Mouse (Mus musculus) hindbrain, embryonic 15.5 days (tissue): Measurements from ENCODE around the gene Frmpd4. TPM values are rescaled to one million over a fixed set of nuclear protein-coding genes. Genes with fewer than 3 reads are reported as not detected.

Experiments
- ATAC-seq: fragments of 200-750 bp; cut with Nextera tagmentation; 2 replicates; pipeline ENCODE4 v1.8.0; 2017; ENCODE audit warnings: low read depth, moderate number of reproducible peaks, moderate TSS enrichment; ENCODE audit not compliant: low FRiP score
- H3K27ac ChIP-seq: fragments of 300-500 bp; sonication (generic); replicated peaks from 2 replicates; pipeline ENCODE4 v1.5.1; 2015; ENCODE audit warnings: mild to moderate bottlenecking, inconsistent platforms
- H3K27me3 ChIP-seq: fragments of 300-500 bp; sonication (generic); 2 replicates; pipeline ENCODE4 v1.6.1; 2015; ENCODE audit warnings: control low read depth, inconsistent platforms
- H3K36me3 ChIP-seq: fragments of 300-500 bp; sonication (generic); 2 replicates; pipeline ENCODE4 v1.6.1; 2015; ENCODE audit warnings: control low read depth, inconsistent platforms
- H3K4me1 ChIP-seq: fragments of 300-500 bp; sonication (generic); replicated peaks from 2 replicates; pipeline ENCODE4 v1.6.1; 2015; ENCODE audit warnings: control low read depth, inconsistent platforms
- H3K4me2 ChIP-seq: fragments of 300-500 bp; sonication (generic); 2 replicates; pipeline ENCODE4 v1.6.1; 2015; ENCODE audit warnings: moderate library complexity, mild to moderate bottlenecking, inconsistent platforms
- H3K4me3 ChIP-seq: fragments of 300-500 bp; sonication (generic); 2 replicates; pipeline ENCODE4 v1.5.1; 2015; ENCODE audit warnings: mild to moderate bottlenecking, inconsistent platforms
- H3K9ac ChIP-seq: fragments of 300-500 bp; sonication (generic); 2 replicates; pipeline ENCODE4 v1.6.1; 2015; ENCODE audit warnings: inconsistent platforms
- H3K9me3 ChIP-seq: fragments of 300-500 bp; sonication (generic); 2 replicates; pipeline ENCODE4 v1.6.1; 2016; ENCODE audit warnings: control low read depth, inconsistent platforms
- WGBS: fragments of 180-500 bp; shearing (Covaris S2); methylation state at CpG from one replicate; pipeline ENCODE4 v1.1.7; 2015; 5-methylcytosine and 5-hydroxymethylcytosine counted together
- polyA plus RNA-seq: library from polyadenylated mRNA; unstranded; fragments of >200 nt; fragmentation: Nextera tagmentation; extraction: Ambion mirVana; gene quantifications from 2 replicates; pipeline ENCODE4 v1.2.1, GENCODE M21; 2015

Frmpd4 gene
- polyA plus RNA-seq: 1.5 and 1.7 TPM in 2 replicates

DNA sequence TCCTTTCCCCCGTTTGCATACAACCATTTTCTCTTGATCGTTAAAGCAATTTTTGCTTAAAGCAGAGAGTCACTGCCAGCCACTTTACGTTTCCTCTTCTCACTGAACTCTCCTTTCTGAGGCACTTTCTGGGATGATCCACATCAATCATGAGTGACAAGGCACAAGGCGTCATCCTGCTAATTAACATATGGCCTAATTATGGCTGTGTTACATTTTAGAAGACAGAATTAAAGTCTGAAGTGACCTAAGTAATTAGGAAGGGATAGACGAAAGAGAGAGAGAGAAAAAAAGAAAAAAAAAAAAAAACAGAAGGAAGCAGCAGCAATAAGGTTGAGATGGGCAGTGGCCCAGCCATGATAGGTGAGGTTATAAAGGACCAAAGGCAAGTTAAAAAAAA, at the start of gene Frmpd4:
TSS of gene Frmpd4 (minus strand) at position 101 of the 400 bp plus-strand sequence.
- no peaks in the 10 kb centered on the region for H3K9me3 ChIP-seq
- H3K4me1 ChIP-seq: no peaks in the 10 kb centered on the region
- H3K9ac ChIP-seq: no peak within 1 kb of the TSS
- H3K36me3 ChIP-seq: no peaks in the 10 kb centered on the region
- H3K27me3 ChIP-seq: 0 out of 2 replicates have a peak, but pooled peaks cover 4% of the 10 kb centered on the region
- 73% methylated on average over 5 of the region's 5 CpGs for WGBS
- H3K4me3 ChIP-seq: no peak within 1 kb of the TSS
- H3K27ac ChIP-seq: no peak within 1 kb of the TSS
- no peak for ATAC-seq
- no peak within 1 kb of the TSS for H3K4me2 ChIP-seq

DNA sequence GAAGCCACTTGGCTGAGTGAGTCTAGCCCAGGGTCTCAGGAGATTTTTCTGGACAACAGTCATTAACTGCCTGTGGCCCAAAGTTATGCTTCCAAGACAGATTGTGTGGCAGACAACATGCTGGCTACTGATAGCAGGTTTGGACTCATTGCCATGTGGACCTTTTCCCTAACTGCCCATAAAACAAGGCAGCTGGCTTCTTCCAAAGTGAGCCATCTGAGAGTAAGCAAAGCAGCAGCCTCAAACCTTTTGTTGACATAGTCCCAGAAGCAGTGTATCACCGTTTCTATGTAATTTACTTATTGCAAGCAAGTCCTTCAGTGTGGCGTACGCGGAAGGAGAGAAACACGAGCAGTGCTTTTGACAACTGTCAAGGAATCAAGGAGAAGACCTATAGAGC, 18.2 kb upstream of the Frmpd4 start:
- Histone ChIP-seq H3K4me1 (no peaks in the 10 kb centered on the region), H3K4me2 (no peak overlapping the region), H3K27ac (no peak overlapping the region), H3K4me3 (no peak overlapping the region), H3K9ac (no peak overlapping the region), H3K36me3 (no peaks in the 10 kb centered on the region), H3K27me3 (peaks cover 11% of the 10 kb centered on the region; the same call in 1 of the 2 replicates), H3K9me3 (no peaks in the 10 kb centered on the region)
- no peak for ATAC-seq
- WGBS: 71% methylated on average over 5 of the region's 5 CpGs

DNA sequence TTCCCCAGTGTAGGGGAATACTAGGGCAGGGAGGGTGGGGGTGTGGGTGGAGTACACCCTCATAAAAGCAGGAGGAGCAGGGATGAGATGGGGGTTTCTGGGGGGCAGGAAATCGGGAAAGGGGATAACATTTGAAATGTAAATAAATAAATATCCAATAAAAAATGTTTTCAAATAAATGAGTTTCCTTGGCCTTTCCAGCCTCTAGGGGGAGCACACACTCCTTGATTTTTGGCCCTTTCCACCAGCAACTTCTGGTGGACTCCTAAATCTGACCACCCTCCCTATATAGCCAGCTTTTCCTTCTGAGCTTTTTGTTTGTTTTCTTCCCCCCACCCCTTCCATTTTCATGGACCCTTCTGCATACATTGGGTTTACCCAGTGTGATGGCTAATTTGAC, 7.3 kb upstream of the Frmpd4 start:
- Histone ChIP-seq H3K9me3 (no peaks in the 10 kb centered on the region), H3K4me2 (no peak overlapping the region), H3K36me3 (no peaks in the 10 kb centered on the region), H3K9ac (no peak overlapping the region), H3K4me3 (no peak overlapping the region), H3K27ac (no peak overlapping the region), H3K27me3 (no peaks in the 10 kb centered on the region), H3K4me1 (no peaks in the 10 kb centered on the region)
- WGBS: 42% methylated on average over 1 of the region's 1 CpGs
- ATAC-seq: no peak

DNA sequence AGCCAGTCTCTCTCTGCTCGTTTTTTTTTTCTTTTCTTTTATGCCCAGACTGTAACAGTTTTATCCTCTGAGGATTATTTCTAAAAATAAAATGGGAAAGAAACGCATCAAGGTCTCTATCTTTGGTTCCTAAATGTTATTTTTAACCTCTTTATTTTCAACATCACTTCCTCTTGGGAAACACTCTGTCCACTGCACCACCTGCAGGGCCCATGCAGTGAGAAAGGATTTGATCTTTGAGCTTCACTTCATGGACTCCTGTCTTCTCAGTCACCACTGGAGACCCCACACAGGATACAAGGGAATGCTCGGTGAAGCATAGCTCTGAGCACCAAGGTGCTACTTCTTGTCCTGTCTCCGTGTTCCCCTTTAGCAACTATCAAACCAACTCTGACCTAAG, 5.2 kb downstream of the Frmpd4 start:
- no peak overlapping the region for H3K27ac ChIP-seq
- H3K36me3 ChIP-seq: no peaks in the 10 kb centered on the region
- H3K9me3 ChIP-seq: no peaks in the 10 kb centered on the region
- H3K4me2 ChIP-seq: no peak overlapping the region
- H3K27me3 ChIP-seq: 0 out of 2 replicates have a peak, but pooled peaks cover 4% of the 10 kb centered on the region
- no peak overlapping the region for H3K9ac ChIP-seq
- no peak overlapping the region for H3K4me3 ChIP-seq
- no peaks in the 10 kb centered on the region for H3K4me1 ChIP-seq
- 73% methylated on average over 4 of the region's 4 CpGs for WGBS
- ATAC-seq: no peak

DNA sequence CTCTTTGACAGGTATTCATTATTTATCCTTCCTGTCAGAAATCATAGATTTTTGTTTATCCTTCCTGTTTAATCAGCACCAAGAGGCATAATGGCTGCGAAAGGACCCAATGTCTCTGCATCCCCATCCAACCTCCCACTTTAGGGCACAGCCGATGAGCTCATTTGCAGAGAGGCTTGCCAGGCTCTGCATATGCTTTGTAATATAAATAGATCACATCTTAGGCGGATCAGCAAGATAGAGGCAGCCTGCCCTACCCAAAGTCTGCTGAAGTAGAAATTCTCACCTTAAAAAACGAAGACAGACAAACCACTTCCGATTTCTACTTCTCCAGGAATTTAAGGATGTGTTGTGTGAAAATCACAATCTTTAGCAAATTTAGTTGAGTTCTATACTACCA, 7.8 kb downstream of the Frmpd4 start:
- H3K9ac ChIP-seq: no peak overlapping the region
- 0 out of 2 replicates have a peak, but pooled peaks cover under 1% of the 10 kb centered on the region for H3K27me3 ChIP-seq
- WGBS: 85% methylated on average over 5 of the region's 5 CpGs
- no peak overlapping the region for H3K4me3 ChIP-seq
- ATAC-seq: no peak
- H3K27ac ChIP-seq: no peak overlapping the region
- H3K36me3 ChIP-seq: no peaks in the 10 kb centered on the region
- H3K4me2 ChIP-seq: no peak overlapping the region
- H3K9me3 ChIP-seq: no peaks in the 10 kb centered on the region
- H3K4me1 ChIP-seq: no peaks in the 10 kb centered on the region

DNA sequence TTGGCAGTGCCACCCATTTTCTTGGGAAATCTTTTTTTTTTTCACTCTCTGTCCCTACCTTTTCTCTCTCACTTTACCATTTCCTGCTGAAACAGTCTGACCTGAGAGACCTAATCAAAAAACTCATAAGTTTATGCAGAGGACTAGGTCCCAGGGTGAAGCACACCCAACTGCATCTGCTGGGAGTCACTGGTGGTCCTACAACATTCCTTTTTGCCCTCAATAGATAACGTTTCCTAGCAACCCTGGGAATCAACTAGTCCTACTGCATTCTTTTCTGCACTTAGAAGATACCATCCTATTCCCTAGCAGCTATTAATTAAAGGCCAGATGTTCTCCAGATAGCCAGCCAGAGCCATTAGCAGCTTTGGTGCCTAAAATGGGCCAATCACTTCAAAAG, 71.8 kb downstream of the Frmpd4 start:
- no peaks in the 10 kb centered on the region for H3K9me3 ChIP-seq
- H3K4me3 ChIP-seq: no peak overlapping the region
- no peaks in the 10 kb centered on the region for H3K36me3 ChIP-seq
- H3K4me1 ChIP-seq: no peaks in the 10 kb centered on the region
- no peak for ATAC-seq
- no peak overlapping the region for H3K9ac ChIP-seq
- H3K4me2 ChIP-seq: no peak overlapping the region
- WGBS: 83% methylated on average over 1 of the region's 1 CpGs
- no peak overlapping the region for H3K27ac ChIP-seq
- H3K27me3 ChIP-seq: no peaks in the 10 kb centered on the region

DNA sequence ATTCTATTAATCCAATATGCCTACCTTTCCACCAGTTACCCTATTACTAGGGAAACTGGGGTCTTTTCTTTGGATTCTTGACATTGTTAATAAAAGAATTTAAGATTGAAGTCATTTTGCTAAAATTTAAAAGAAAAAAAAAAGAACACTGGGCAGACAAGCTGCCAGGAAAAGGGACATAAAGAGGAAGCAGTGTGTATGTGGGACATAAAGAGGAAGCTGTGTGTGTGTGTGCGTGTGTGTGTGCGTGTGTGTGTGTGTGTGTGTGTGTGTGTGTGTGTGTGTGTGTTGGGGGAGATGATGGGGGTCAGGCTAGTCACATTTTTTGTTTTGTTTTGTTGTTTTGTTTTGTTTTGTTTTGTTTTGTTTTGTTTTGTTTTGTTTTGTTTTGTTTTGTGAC, 121.8 kb downstream of the Frmpd4 start:
- Histone ChIP-seq H3K9ac (no peak overlapping the region), H3K4me2 (no peak overlapping the region), H3K4me1 (no peaks in the 10 kb centered on the region), H3K27ac (no peak overlapping the region), H3K9me3 (no peaks in the 10 kb centered on the region), H3K27me3 (no peaks in the 10 kb centered on the region), H3K4me3 (no peak overlapping the region), H3K36me3 (no peaks in the 10 kb centered on the region)
- 84% methylated on average over 2 of the region's 2 CpGs for WGBS
- ATAC-seq: no peak

DNA sequence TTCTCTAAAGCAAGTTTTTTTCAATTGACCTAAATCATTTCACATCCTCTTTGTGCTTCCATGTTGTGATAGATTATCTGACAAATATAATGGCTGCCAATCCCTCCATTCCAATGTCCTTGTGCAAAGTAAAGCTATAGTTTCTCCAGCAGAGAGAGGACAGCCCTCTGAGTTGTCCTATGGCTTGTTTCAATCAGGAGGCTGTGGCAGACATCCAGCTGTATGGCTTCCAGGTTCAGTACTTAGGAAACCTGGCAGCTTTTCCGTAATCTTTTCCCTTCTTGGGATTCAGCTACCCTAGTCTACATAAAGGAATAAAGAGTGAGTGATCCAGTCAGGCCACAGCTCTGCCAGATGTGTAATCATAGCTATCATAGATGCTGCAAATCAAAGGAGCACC, 145.8 kb downstream of the Frmpd4 start:
- H3K36me3 ChIP-seq: no peaks in the 10 kb centered on the region
- WGBS: 65% methylated on average over 1 of the region's 1 CpGs
- H3K9me3 ChIP-seq: no peaks in the 10 kb centered on the region
- ATAC-seq: no peak
- no peak overlapping the region for H3K27ac ChIP-seq
- no peak overlapping the region for H3K4me3 ChIP-seq
- H3K4me2 ChIP-seq: no peak overlapping the region
- H3K4me1 ChIP-seq: no peaks in the 10 kb centered on the region
- H3K9ac ChIP-seq: no peak overlapping the region
- no peaks in the 10 kb centered on the region; the same call in 1 of the 2 replicates for H3K27me3 ChIP-seq

DNA sequence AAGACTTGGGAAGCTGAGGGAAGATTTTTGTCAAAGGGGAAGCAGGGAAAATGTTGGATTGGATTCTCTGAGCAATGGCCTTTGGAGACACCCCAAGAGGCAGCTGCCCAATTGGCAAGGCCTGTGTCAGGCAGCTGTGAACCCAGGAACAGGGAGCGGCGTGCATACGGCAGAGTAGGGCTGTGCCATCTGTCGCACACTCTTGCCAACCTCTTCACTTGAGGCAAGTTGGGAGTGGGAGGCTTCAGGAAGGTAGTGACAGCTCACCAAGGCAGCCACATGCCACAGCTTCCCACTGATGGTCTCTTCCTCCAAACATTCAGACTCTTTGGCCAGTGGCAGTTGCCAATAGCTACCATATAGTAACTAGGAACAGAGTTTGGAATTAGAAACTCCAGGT, 147.2 kb downstream of the Frmpd4 start:
- Histone ChIP-seq H3K4me3 (no peak overlapping the region), H3K9ac (no peak overlapping the region), H3K9me3 (no peaks in the 10 kb centered on the region), H3K4me1 (no peaks in the 10 kb centered on the region), H3K36me3 (no peaks in the 10 kb centered on the region), H3K27me3 (no peaks in the 10 kb centered on the region; the same call in 1 of the 2 replicates), H3K27ac (no peak overlapping the region), H3K4me2 (no peak overlapping the region)
- WGBS: 77% methylated on average over 4 of the region's 4 CpGs
- peak; percentile 71; the same call in 1 of the 2 replicates for ATAC-seq

DNA sequence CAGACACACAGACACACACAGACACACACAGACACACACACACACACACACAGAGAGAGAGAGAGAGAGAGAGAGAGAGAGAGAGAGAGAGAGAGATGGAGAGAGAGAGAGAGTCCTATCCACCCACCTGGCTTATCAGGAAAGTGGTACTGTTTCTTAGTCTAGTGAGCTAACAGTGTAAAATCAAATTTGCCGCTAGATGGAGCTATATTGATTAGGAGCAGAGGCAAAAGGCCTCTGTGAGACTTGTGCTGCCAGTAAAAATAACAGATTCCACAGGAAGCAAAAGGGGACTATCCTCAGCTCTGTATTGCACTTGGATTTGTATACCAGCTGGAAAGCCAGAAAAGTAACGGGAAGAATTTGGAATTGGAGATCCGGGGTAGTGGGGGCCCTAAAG, 161.6 kb downstream of the Frmpd4 start:
- Histone ChIP-seq H3K36me3 (no peaks in the 10 kb centered on the region), H3K4me3 (no peak overlapping the region), H3K9me3 (no peaks in the 10 kb centered on the region), H3K27me3 (0 out of 2 replicates have a peak, but pooled peaks cover 3% of the 10 kb centered on the region), H3K4me1 (no peaks in the 10 kb centered on the region), H3K27ac (no peak overlapping the region), H3K4me2 (no peak overlapping the region), H3K9ac (no peak overlapping the region)
- ATAC-seq: no peak
- 28% methylated on average over 3 of the region's 3 CpGs for WGBS

DNA sequence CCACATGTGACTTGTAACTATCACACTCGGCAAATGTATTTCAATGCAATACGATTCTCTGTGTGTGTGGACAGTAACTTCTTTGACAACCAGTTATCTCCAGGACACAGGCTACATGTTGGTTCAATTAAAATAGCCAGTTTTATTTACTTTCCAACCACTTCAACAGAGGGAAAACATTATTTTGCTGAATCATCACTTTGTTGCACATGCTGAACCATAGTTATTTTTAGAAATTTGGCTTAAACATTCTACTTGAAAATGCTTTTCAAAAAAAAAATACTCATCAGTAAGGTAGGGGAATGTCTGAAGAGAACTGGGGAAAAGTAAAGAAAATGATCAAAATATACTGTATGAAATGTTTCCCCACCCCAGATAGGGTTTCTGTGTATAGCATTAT, 173.5 kb downstream of the Frmpd4 start:
- H3K27me3 ChIP-seq: no peaks in the 10 kb centered on the region
- 78% methylated on average over 2 of the region's 2 CpGs for WGBS
- H3K9me3 ChIP-seq: no peaks in the 10 kb centered on the region
- no peaks in the 10 kb centered on the region for H3K4me1 ChIP-seq
- H3K4me3 ChIP-seq: no peak overlapping the region
- no peak overlapping the region for H3K9ac ChIP-seq
- no peak for ATAC-seq
- no peak overlapping the region for H3K27ac ChIP-seq
- no peaks in the 10 kb centered on the region for H3K36me3 ChIP-seq
- H3K4me2 ChIP-seq: no peak overlapping the region

DNA sequence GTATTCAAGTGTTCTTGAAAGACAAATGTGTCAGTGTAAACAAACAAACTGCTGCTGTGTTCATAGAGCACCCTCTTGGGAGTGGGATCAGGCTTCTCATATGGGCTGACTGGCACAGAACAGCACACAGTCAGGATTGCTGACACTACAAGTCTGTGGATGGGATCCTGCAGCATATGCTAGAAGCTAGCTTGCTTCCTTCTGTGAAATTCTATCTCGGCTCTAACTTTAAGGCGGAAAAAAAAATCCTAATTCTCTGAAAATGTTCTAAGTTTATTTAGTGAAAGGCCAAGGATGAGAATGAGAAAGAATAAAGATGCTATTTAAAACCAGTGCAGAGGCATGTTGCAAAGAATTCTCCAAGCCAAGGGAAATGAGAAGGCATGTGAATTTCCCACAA, 226.6 kb downstream of the Frmpd4 start:
- H3K27ac ChIP-seq: no peak overlapping the region
- no peak overlapping the region for H3K4me3 ChIP-seq
- H3K9ac ChIP-seq: no peak overlapping the region
- no peak for ATAC-seq
- no peaks in the 10 kb centered on the region for H3K9me3 ChIP-seq
- H3K4me2 ChIP-seq: no peak overlapping the region
- WGBS: 91% methylated on average over 2 of the region's 2 CpGs
- no peaks in the 10 kb centered on the region for H3K27me3 ChIP-seq
- no peaks in the 10 kb centered on the region for H3K36me3 ChIP-seq
- no peaks in the 10 kb centered on the region for H3K4me1 ChIP-seq
